Mouse (Mus musculus) hematopoietic multipotent progenitor cell, adult 10-12 weeks (in vitro differentiated cells): ENCODE data around the gene Krt81. TPM values are rescaled to one million over a fixed set of nuclear protein-coding genes. Genes with fewer than 3 reads are reported as not detected.

Experiments used
- polyA plus RNA-seq: library from polyadenylated mRNA; stranded (reverse); fragments of >175 nt; gene quantifications from 2 replicates; pipeline ENCODE4 v1.2.3, GENCODE M21; 2012; ENCODE audit warnings: low replicate concordance

The Krt81 gene
- polyA plus RNA-seq = not detected in 2 replicates

GRCm38 (mm10) chr15:101463651-101464050, at the start of gene Krt81:
TSS of gene Krt81 (minus strand) at chr15:101463751.

DNA sequence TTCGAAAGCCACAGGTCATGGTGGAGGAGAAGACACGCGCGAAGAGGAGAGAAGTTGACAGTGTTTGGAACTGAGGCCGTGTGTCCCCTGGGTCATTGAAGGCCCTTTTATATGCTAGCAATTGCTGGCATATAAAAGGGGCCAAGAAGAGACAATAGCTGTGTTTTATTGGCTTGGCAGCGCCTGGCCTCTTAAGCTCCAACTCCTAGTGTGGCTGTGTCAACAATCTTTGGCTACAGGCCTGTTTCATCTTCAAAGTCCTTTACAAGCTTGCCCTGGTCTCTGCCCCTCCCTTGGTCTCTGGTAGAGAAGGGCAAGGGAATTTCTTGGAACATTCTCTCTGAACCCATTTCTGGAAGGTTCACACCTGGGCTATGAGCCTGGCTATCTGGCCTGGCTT, 27.9 kb upstream of the Krt81 start, which contains the start of gene Krt83:
Krt83 (minus strand) TSS at position 82 of the 400 bp plus-strand sequence.

GRCm38 (mm10) chr15:101472952-101473528, 9.5 kb upstream of the Krt81 start, which contains the start of gene Krt86:
TSS of gene Krt86 (plus strand) at chr15:101473478.

DNA sequence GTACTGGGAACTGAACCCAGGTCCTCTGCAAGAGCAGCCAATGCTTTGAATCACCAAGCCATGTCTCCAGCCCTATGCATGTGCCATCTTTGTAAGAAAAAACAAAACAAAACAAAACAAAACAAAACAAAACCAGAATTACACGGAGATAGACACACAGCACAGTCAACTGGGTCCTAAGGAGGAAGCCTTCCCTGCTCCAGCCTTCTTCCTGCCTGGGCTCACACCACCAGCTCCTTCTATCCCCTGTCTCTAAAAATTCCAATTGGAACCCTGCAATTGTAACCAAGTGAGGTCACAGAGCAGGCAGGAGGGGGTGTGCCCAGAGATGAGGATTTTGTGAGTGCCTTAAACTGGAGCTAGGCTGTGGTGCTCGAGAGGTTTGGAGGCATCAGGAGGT, 16.1 kb downstream of the Krt81 start, which contains the start of gene Krt88:
Krt88 (plus strand) TSS at position 301 of the 400 bp plus-strand sequence.

GRCm38 (mm10) chr15:101438555-101438954, 25.0 kb downstream of the Krt81 start, which contains the start of gene Krt87:
TSS of gene Krt87 (minus strand) at chr15:101438804.

DNA sequence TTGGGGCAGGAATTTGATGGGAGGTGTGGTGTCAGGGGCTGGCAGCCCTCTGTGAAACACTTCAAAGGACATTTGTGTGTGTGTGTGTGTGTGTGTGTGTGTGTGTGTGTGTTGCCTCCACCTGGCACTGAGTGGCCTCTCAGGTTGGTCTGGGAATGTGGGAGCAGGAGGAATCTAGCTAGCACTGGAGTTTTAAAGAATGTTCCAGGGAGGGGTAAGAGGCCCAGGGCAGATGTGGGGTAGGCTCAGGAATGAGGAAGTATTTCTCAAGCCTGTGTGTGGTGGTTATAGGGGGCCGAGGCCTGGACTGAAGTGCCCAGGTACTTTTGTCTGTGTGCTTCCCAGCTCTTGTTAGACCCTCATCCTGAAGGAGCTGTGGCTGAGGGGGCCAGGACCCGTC, 52.8 kb downstream of the Krt81 start, which contains the start of gene Krt7:
Krt7 (plus strand) TSS at position 269 of the 400 bp plus-strand sequence.

Other genes starting within 250 kb of the Krt81 start
- gene Grasp, start 239.6 kb downstream of the Krt81 start, polyA plus RNA-seq = 6.1 and 16.8 TPM in 2 replicates
- gene Nr4a1, start 209.5 kb downstream of the Krt81 start, polyA plus RNA-seq = 57.9 and 89.1 TPM in 2 replicates
- 42.2 and 52.1 TPM in 2 replicates for gene Atg101, start 179.5 kb downstream of the Krt81 start, polyA plus RNA-seq
- not detected in 2 replicates for gene 6030408B16Rik, start 170.5 kb downstream of the Krt81 start, polyA plus RNA-seq
- 10.3 and 16.1 TPM in 2 replicates for gene Krt80, start 93.6 kb downstream of the Krt81 start, polyA plus RNA-seq
- gene Krt7, start 52.7 kb downstream of the Krt81 start, polyA plus RNA-seq = 0.47 and 0.86 TPM in 2 replicates
- not detected in 2 replicates for gene Krt87, start 24.9 kb downstream of the Krt81 start, polyA plus RNA-seq
- 0.16 TPM in 1 of 2 replicates, not detected in the other for gene Krt88, start 16.0 kb downstream of the Krt81 start, polyA plus RNA-seq
- gene Krt86, start 9.7 kb upstream of the Krt81 start, polyA plus RNA-seq = 0.92 and 3.3 TPM in 2 replicates
- gene Krt83, start 27.8 kb upstream of the Krt81 start, polyA plus RNA-seq = 0.16 and 0.17 TPM in 2 replicates
- not detected in 2 replicates for gene Gm49425, start 53.5 kb upstream of the Krt81 start, polyA plus RNA-seq
- gene Krt84, start 69.1 kb upstream of the Krt81 start, polyA plus RNA-seq = not detected in 2 replicates
- gene Krt82, start 86.9 kb upstream of the Krt81 start, polyA plus RNA-seq = not detected in 2 replicates
- not detected in 2 replicates for gene Krt90, start 99.2 kb upstream of the Krt81 start, polyA plus RNA-seq
- not detected in 2 replicates for gene Krt75, start 110.2 kb upstream of the Krt81 start, polyA plus RNA-seq
- gene Gm5414, start 164.4 kb upstream of the Krt81 start, polyA plus RNA-seq = not detected in 2 replicates
- not detected in 2 replicates for gene Gm5478, start 183.6 kb upstream of the Krt81 start, polyA plus RNA-seq
- gene Krt6b, start 216.5 kb upstream of the Krt81 start, polyA plus RNA-seq = not detected in 2 replicates
- gene Krt6a, start 230.6 kb upstream of the Krt81 start, polyA plus RNA-seq = not detected in 2 replicates
- gene Krt5, start 249.1 kb upstream of the Krt81 start, polyA plus RNA-seq = not detected in 2 replicates